Mouse (Mus musculus) E14TG2a.4 (cell line): ENCODE results near the gene Plin2.

Experiments
- CTCF ChIP-seq: conservative IDR thresholded peaks from 2 replicates; pipeline ENCODE4 v1.5.1; 2014; ENCODE audit warnings: low read length
- NANOG ChIP-seq: IDR thresholded peaks from 2 replicates; pipeline ENCODE4 v1.6.1; 2014; ENCODE audit warnings: borderline replicate concordance, low read length, mixed read lengths
- POU5F1 ChIP-seq: IDR thresholded peaks from 2 replicates; pipeline ENCODE4 v1.6.1; 2014; ENCODE audit warnings: low read length, borderline replicate concordance

DNA sequence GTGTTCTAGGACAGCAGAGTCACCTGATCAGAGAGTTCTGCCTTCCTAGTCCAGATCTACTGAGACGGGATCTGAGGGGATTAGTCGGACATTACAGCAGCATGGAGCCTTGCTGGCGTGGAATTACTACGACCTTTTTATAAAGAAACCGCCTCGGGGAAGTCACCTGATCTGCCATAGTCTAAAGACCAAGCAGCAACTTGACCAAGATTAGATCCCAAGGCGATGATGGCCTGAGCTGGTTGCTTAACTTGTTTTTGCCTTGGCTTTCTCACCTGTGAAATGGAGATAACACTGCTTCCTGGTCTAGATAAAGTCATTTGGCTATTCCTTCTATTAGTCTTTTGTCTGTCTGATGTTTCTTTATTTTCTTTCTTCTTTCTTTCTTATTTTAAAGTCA lies 2.6 kb upstream of the Plin2 start:
- TF ChIP-seq CTCF (no peak), NANOG (no peak), POU5F1 (no peak)
